Mouse (Mus musculus): ENCODE results near the gene Npb.

DNA sequence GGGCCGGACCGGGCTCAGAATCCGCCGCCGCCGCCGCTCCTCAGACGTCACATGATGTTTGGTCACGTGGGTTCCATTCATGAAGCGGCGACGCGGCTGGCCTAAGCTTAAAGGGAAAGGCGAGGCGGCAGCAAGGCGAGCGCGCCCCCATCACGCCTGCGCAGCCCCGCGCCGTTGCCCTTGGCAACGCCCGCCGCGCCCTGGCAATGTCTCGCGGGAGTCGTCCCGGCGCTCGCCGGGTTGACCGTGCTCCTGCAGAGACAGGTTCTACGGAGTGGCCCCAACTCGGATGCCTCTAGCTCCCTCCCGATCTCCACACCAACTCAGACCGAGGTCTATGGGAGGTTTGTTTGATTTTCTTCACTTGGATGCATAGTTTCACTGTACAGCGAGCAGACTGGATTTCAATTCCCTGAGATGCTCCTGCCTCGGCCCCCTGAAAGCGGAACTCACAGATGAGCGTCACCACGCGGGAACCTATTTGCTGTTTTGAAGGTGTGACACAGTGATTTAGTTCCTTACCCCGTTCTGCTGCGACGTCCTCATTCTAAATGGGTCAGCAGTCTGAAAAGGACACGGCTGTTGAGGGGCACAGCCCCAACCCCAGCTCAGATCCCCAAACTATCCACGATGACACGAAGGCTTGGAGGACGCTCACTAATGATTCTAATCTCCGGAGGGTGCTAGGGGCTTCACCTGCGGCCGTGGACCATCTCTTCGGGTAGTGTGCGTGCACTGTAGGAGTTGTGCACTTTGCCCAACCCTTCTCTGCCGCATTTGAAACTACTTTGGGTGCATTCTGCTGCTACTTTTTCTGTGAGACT lies 25.5 kb downstream of the Npb start, which contains the start of gene Mafg:
- no peak for TF ChIP-seq CTCF (IDR thresholded peaks at IDR 0.05; ENCODE audit: low read depth)
- TF ChIP-seq EP300 (IDR thresholded peaks at IDR 0.05; ENCODE audit: low read depth): no peak

Measured in liver, embryonic 14.5 days (tissue).